Mouse (Mus musculus) heart, embryonic 16.5 days (tissue): Measurements from ENCODE around the gene Prdm12. TPM values are rescaled to one million over a fixed set of nuclear protein-coding genes. Genes with fewer than 3 reads are reported as not detected.

Experiments used
- ATAC-seq: fragments of 200-750 bp; cut with Nextera tagmentation; replicated peaks from 2 replicates; pipeline ENCODE4 v1.8.0; 2017; ENCODE audit warnings: moderate number of reproducible peaks; ENCODE audit not compliant: insufficient read depth, low FRiP score; ENCODE audit errors: extremely low read depth
- H3K27ac ChIP-seq: fragments of 300-500 bp; sonication (generic); 2 replicates; pipeline ENCODE4 v1.5.1; 2014; ENCODE audit warnings: mild to moderate bottlenecking, low read length, control low read depth, moderate library complexity
- H3K27me3 ChIP-seq: fragments of 300-500 bp; sonication (generic); 2 replicates; pipeline ENCODE4 v1.6.1; 2014; ENCODE audit warnings: low read length, mixed read lengths; ENCODE audit not compliant: control insufficient read depth, insufficient read depth
- H3K36me3 ChIP-seq: fragments of 300-500 bp; sonication (generic); 2 replicates; pipeline ENCODE4 v1.6.1; 2014; ENCODE audit not compliant: control insufficient read depth, insufficient read depth
- H3K4me1 ChIP-seq: fragments of 300-500 bp; sonication (generic); 2 replicates; pipeline ENCODE4 v1.6.1; 2014; ENCODE audit warnings: low read length, mixed read lengths; ENCODE audit not compliant: control insufficient read depth, insufficient read depth
- H3K4me2 ChIP-seq: fragments of 300-500 bp; sonication (generic); 2 replicates; pipeline ENCODE4 v1.6.1; 2014; ENCODE audit warnings: low read depth, mild to moderate bottlenecking, control low read depth, low read length
- H3K4me3 ChIP-seq: fragments of 300-500 bp; sonication (generic); 2 replicates; pipeline ENCODE4 v1.5.1; 2014; ENCODE audit warnings: mild to moderate bottlenecking, control low read depth, low read length
- H3K9ac ChIP-seq: fragments of 300-500 bp; sonication (generic); 2 replicates; pipeline ENCODE4 v1.6.1; 2014; ENCODE audit warnings: low read length, control low read depth
- H3K9me3 ChIP-seq: fragments of 300-500 bp; sonication (generic); replicated peaks from 2 replicates; pipeline ENCODE4 v1.6.1; 2016; ENCODE audit warnings: low read length; ENCODE audit not compliant: control insufficient read depth
- WGBS: fragments of 180-500 bp; shearing (Covaris S2); extraction: QIAGEN DNeasy Blood & Tissue Kit; methylation state at CpG from one replicate; pipeline ENCODE4 v1.1.7; 2014; 5-methylcytosine and 5-hydroxymethylcytosine counted together
- polyA plus RNA-seq: library from polyadenylated mRNA; unstranded; fragments of >200 nt; fragmentation: Nextera tagmentation; extraction: Ambion mirVana; gene quantifications from 2 replicates; pipeline ENCODE4 v1.2.1, GENCODE M21; 2015

The Prdm12 gene
- polyA plus RNA-seq, 1 experiment from 2014 or later, result not detected

- Histone ChIP-seq H3K27ac (no peak overlapping the region), H3K36me3 (peaks cover 22% of the 10 kb centered on the region), H3K27me3 (no peaks in the 10 kb centered on the region), H3K4me2 (no peak overlapping the region), H3K4me1 (no peaks in the 10 kb centered on the region), H3K9me3 (no peaks in the 10 kb centered on the region), H3K4me3 (no peak overlapping the region), H3K9ac (no peak overlapping the region)
- WGBS, result 82% methylated on average over 14 of the region's 14 CpGs
- ATAC-seq, result no peak
Observed at GRCm38 (mm10) chr2:31618484-31619161, 21.2 kb upstream of the Prdm12 start.

GRCm38 (mm10) chr2:31619208-31619607 lies 20.6 kb upstream of the Prdm12 start:
- H3K4me3 ChIP-seq, result no peak overlapping the region
- no peak overlapping the region for H3K4me2 ChIP-seq
- no peaks in the 10 kb centered on the region for H3K9me3 ChIP-seq
- H3K27me3 ChIP-seq, result no peaks in the 10 kb centered on the region
- no peak for ATAC-seq
- H3K27ac ChIP-seq, result no peak overlapping the region
- peaks cover 20% of the 10 kb centered on the region for H3K36me3 ChIP-seq
- H3K4me1 ChIP-seq, result no peaks in the 10 kb centered on the region
- no peak overlapping the region for H3K9ac ChIP-seq
- WGBS, result 96% methylated on average over 6 of the region's 6 CpGs

- no peak overlapping the region for H3K4me3 ChIP-seq
- ATAC-seq, result no peak
- H3K36me3 ChIP-seq, result no peaks in the 10 kb centered on the region
- H3K27me3 ChIP-seq, result peaks cover 82% of the 10 kb centered on the region
- no peak overlapping the region for H3K4me2 ChIP-seq
- no peaks in the 10 kb centered on the region for H3K9me3 ChIP-seq
- no peak overlapping the region for H3K27ac ChIP-seq
- 26% methylated on average over 3 of the region's 3 CpGs for WGBS
- H3K9ac ChIP-seq, result no peak overlapping the region
- peaks cover 9% of the 10 kb centered on the region for H3K4me1 ChIP-seq
Observed at GRCm38 (mm10) chr2:31633531-31633930, 6.3 kb upstream of the Prdm12 start.

GRCm38 (mm10) chr2:31635281-31636137 lies 4.3 kb upstream of the Prdm12 start:
- Histone ChIP-seq H3K4me3 (peak overlapping the region; percentile 2), H3K27me3 (peaks cover 96% of the 10 kb centered on the region), H3K27ac (no peak overlapping the region), H3K4me2 (peak overlapping the region; percentile 33; the same call in 1 of the 2 replicates), H3K36me3 (no peaks in the 10 kb centered on the region), H3K4me1 (peaks cover 9% of the 10 kb centered on the region), H3K9ac (no peak overlapping the region), H3K9me3 (no peaks in the 10 kb centered on the region)
- WGBS, result 2% methylated on average over 52 of the region's 52 CpGs
- no peak for ATAC-seq

GRCm38 (mm10) chr2:31636138-31636741 lies 3.6 kb upstream of the Prdm12 start:
- Histone ChIP-seq H3K4me1 (peaks cover 11% of the 10 kb centered on the region), H3K4me3 (peak overlapping the region; percentile 2; the same call in 1 of the 2 replicates), H3K9ac (no peak overlapping the region), H3K27ac (no peak overlapping the region), H3K36me3 (no peaks in the 10 kb centered on the region), H3K4me2 (peak overlapping the region; percentile 0; the same call in 1 of the 2 replicates), H3K27me3 (peaks cover 97% of the 10 kb centered on the region), H3K9me3 (no peaks in the 10 kb centered on the region)
- 1% methylated on average over 48 of the region's 48 CpGs for WGBS
- ATAC-seq, result no peak

- 2% methylated on average over 35 of the region's 35 CpGs for WGBS
- Histone ChIP-seq H3K9ac (no peak overlapping the region), H3K27ac (no peak overlapping the region), H3K36me3 (no peaks in the 10 kb centered on the region), H3K4me3 (no peak overlapping the region; the same call in 1 of the 2 replicates), H3K9me3 (no peaks in the 10 kb centered on the region), H3K4me1 (peaks cover 11% of the 10 kb centered on the region), H3K27me3 (peaks cover 98% of the 10 kb centered on the region), H3K4me2 (no peak overlapping the region)
- ATAC-seq, result no peak
Observed at GRCm38 (mm10) chr2:31636742-31637141, 3.1 kb upstream of the Prdm12 start.

GRCm38 (mm10) chr2:31637311-31637710 lies 2.5 kb upstream of the Prdm12 start:
- Histone ChIP-seq H3K9me3 (no peaks in the 10 kb centered on the region), H3K4me2 (no peak overlapping the region), H3K4me3 (no peak overlapping the region), H3K36me3 (no peaks in the 10 kb centered on the region), H3K4me1 (peaks cover 11% of the 10 kb centered on the region), H3K9ac (no peak overlapping the region), H3K27me3 (peaks cover 98% of the 10 kb centered on the region), H3K27ac (no peak overlapping the region)
- no peak for ATAC-seq
- WGBS, result 4% methylated on average over 12 of the region's 12 CpGs

GRCm38 (mm10) chr2:31637807-31638206 lies 2.0 kb upstream of the Prdm12 start:
- Histone ChIP-seq H3K4me3 (no peak overlapping the region), H3K36me3 (no peaks in the 10 kb centered on the region), H3K9me3 (no peaks in the 10 kb centered on the region), H3K27ac (no peak overlapping the region), H3K9ac (no peak overlapping the region), H3K4me1 (peaks cover 11% of the 10 kb centered on the region), H3K27me3 (peaks cover 98% of the 10 kb centered on the region), H3K4me2 (no peak overlapping the region)
- ATAC-seq, result no peak
- WGBS, result 1% methylated on average over 22 of the region's 22 CpGs
